Mouse (Mus musculus): Measurements from ENCODE around the gene Gm49320. TPM values are rescaled to one million over a fixed set of nuclear protein-coding genes. Genes with fewer than 3 reads are reported as not detected.

Gm49320 gene
- polyA plus RNA-seq (2012; rRNA removed; ENCODE audit: low replicate concordance), result 4.8 and 6.2 TPM in 2 replicates

DNA sequence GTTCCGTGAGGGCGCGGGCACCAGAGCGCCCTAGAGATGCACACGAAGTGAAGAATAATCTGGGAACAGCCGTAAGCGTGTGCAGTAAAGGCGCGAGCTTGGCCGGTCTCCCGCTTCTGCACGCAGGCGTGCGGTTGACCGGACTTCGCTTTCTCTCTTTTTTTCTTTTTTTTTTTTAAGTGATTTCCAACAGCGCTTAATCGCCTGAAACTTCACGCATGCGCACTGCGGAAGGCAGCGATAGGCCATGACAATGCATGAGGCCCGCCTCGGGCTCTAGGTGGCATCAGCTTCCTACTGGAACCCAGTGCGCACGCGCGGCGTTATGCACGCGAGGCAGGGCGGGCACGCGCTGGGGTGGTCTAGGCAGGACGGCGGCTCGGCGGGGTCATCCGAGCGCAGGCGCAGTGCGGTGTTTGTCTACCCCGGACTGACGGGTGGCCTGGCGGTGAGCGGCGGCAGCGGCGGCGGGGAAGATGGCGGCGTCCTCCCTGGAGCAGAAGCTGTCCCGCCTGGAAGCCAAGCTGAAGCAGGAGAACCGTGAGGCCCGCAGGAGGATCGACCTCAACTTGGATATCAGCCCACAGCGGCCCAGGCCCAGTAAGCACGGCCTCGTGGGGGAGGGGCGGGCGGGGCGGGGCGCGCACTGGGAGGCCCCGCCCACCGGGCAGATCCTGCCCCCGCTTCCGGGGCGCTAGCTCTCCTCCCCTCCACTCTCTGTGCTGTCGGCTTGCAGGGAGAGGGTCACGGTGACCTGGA is at the start of gene Gm49320, which contains the start of gene Map2k7:
Gene Gm49320 (plus strand): TSS at position 432 of the 759 bp plus-strand sequence.
Gene Map2k7 (plus strand): TSS at position 307 of the 759 bp plus-strand sequence.

GRCm38 (mm10) chr8:4216791-4217621 is 21.7 kb upstream of the Gm49320 start, which contains the start of gene Prr36:
TSS of gene Prr36 (minus strand) at chr8:4217459.

DNA sequence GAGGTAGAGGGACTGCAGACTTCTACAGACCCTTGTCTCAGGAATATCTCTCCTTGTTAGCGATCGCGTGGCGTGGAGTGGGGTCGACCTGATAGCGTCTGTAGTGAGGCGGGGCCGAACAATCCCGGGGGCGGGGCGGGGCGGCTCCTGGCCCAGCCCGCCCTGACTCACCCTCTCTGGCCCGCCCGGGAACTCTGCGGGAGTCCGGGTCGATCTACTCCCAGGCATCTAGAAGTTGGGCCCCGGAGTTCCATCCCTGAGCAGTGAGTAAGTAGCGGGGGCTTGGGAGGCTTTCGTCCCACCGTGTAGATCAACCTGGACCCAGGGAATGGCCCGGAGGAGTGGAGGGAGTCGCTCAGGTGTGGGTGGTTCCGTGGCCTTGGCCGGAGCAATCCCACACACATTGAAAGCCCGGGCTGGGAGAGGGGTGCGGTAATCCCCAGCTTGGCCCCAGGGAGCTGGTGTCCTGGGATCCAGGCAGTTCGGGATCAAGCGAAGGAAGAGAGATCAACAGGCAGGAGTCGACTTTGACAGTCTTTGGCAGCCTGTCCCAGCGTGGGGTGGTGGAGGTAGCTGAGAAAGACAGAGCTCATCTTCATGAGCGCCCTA is 11.8 kb upstream of the Gm49320 start, which contains the start of gene Lrrc8e:
Gene Lrrc8e (plus strand): TSS at position 89 of the 609 bp plus-strand sequence.

GRCm38 (mm10) chr8:4247951-4248540 is 9.4 kb downstream of the Gm49320 start, which contains the start of gene Tgfbr3l:
TSS of gene Tgfbr3l (plus strand) at chr8:4248214.

DNA sequence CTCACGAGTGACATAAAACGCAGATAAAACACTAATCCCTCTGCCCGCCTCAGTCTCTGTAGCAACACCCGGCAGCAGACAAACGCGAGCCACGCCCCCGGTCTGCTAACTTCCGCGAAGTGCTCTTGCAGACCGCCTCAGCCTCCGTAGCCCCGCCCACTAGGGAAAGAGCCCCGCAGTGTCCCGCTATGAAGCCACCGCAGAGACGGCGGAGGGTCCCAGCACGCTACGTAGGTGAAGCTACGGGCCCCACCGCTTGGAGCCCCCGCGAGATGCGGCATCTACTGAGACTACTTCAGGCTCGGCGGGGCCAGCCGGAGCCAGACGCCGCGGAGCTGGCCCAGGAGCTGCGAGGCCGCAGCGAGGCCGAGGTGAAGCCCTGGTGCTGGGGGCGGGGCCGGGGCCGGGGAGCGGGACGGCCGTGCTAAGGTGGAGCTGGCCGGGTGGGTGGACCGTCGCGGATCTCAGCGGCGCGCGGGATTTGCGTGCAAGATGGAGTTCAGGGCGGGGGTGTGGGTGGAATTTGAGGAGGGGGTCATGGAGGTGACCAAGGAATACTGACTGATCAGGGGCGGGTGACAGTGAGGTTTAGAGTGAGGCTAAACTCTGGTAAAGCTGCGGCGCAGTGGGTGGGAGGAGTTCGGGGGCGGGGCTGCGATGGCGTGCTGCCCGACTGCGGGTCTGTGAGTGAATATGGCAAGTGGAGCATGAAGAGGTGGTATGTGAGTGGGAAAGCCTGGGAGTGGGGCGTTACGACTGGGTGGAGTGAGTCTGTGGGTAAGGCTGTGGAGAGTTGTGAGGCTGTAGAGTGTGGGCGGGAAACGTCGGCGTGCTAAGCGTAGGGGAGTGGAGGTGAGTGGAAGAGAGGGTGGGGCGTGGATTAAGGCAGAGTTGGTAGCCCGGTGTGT is 14.5 kb downstream of the Gm49320 start, which contains the start of gene Snapc2:
Gene Snapc2 (plus strand): TSS at position 147 of the 908 bp plus-strand sequence.

GRCm38 (mm10) chr8:4259125-4259804 is 20.6 kb downstream of the Gm49320 start, which contains the start of gene Ctxn1:
TSS of gene Ctxn1 (minus strand) at chr8:4259274.

DNA sequence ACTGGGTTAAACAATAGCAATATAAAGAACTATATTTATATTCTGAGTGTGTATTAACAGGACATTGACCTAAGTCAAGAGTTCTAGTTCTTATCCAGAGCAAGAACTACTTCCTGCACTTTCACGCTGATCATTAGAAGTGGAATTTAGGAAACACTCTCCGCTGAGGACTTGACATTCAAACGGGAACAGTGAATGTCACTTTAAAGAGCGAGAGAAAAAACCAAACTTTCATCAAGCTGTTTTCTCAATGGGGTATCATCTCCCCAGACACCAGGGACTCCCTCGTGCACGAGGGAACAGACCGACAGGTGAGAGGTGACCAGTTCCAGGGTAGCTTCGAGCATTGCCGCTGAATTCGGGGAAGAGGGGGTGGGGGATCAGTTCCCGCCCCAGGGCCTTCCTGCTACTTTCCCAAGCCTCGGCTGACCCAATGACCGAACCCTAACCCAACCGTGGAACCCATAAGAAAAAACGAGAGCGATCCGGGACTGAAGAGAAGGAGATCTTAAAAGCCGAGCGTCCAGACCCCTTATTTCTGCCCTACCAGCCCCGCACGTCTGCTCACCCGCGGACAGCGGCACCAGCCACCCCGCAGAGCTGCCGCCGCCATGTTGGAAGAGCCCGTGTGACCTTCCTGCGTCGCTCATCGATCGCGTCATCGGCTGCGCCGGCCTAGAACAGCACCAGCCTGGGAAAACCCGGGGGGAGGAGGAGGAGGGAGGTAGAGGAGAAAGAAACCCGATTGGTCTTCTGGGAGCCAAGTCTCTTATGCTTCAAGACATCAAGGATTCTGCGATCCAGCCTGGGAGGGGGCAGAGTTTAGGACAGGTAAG is 36.8 kb downstream of the Gm49320 start, which contains the start of gene Timm44:
Gene Timm44 (minus strand): TSS at position 639 of the 836 bp plus-strand sequence.

Other genes starting within 250 kb of the Gm49320 start
- gene Cd209f, start 133.0 kb upstream of the Gm49320 start, polyA plus RNA-seq (2012; rRNA removed; ENCODE audit: low replicate concordance), result 66.9 and 109 TPM in 2 replicates
- gene Cd209g, start 104.8 kb upstream of the Gm49320 start, polyA plus RNA-seq (2012; rRNA removed; ENCODE audit: low replicate concordance), result 86.2 and 103 TPM in 2 replicates
- 24.4 and 36.5 TPM in 2 replicates for gene Evi5l, start 72.3 kb upstream of the Gm49320 start, polyA plus RNA-seq (2012; rRNA removed; ENCODE audit: low replicate concordance)
- 0.52 and 1.1 TPM in 2 replicates for gene Prr36, start 21.4 kb upstream of the Gm49320 start, polyA plus RNA-seq (2012; rRNA removed; ENCODE audit: low replicate concordance)
- gene Lrrc8e, start 12.0 kb upstream of the Gm49320 start, polyA plus RNA-seq (2012; rRNA removed; ENCODE audit: low replicate concordance), result 1.6 TPM in 2 replicates
- gene Map2k7, start 125 bp upstream of the Gm49320 start, polyA plus RNA-seq (2012; rRNA removed; ENCODE audit: low replicate concordance), result 40.9 and 50.7 TPM in 2 replicates
- gene Tgfbr3l, start 9.3 kb downstream of the Gm49320 start, polyA plus RNA-seq (2012; rRNA removed; ENCODE audit: low replicate concordance), result 45.2 and 99.3 TPM in 2 replicates
- 36.5 and 40.7 TPM in 2 replicates for gene Snapc2, start 14.2 kb downstream of the Gm49320 start, polyA plus RNA-seq (2012; rRNA removed; ENCODE audit: low replicate concordance)
- gene Ctxn1, start 20.4 kb downstream of the Gm49320 start, polyA plus RNA-seq (2012; rRNA removed; ENCODE audit: low replicate concordance), result 11.0 and 12.4 TPM in 2 replicates
- gene Timm44, start 37.0 kb downstream of the Gm49320 start, polyA plus RNA-seq (2012; rRNA removed; ENCODE audit: low replicate concordance), result 57.5 and 88.0 TPM in 2 replicates
- gene Ccl25, start 86.3 kb downstream of the Gm49320 start, polyA plus RNA-seq (2012; rRNA removed; ENCODE audit: low replicate concordance), result 2.4 and 5.1 TPM in 2 replicates
- 30.0 and 36.5 TPM in 2 replicates for gene Elavl1, start 86.5 kb downstream of the Gm49320 start, polyA plus RNA-seq (2012; rRNA removed; ENCODE audit: low replicate concordance)

Data from mammary gland, adult 2 months (tissue).